Mouse (Mus musculus): ENCODE data around the gene Osbpl9. TPM values are rescaled to one million over a fixed set of nuclear protein-coding genes. Genes with fewer than 3 reads are reported as not detected.

Gene Osbpl9
- total and polyA plus RNA-seq, 3 experiments: 55.5 to 73.5 (median 59.2) TPM

DNA sequence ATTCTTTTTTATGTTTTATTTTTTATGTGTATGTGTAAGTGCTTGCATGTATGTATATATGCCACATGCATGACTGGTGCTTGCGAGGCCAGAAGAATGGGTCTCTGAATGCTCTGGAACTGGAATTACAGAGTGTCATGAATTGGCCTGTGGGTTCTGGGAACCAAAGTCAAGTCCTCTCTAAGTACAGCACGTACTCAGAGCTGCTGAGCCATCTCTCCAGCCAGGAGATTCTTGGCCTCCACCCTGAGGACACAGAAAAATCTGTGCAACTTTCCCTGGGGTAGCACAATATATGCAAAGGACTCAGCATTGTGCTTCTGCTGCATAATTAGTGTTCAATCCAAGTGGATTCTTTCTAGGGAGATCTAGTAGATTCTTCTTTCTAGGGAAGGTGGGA, 8.2 kb upstream of the Osbpl9 start:
- H3K4me1 ChIP-seq (ENCODE audit: control insufficient read depth in 1 of 2, insufficient read depth in 2 of 2): peaks cover 6% of the 10 kb centered on the region in 2 experiments; a peak in 3 of 4 replicates
- H3K4me3 ChIP-seq (replicated peaks in 1 of 3; ENCODE audit: low read depth in 2 of 3, low read length in 2 of 3, poor library complexity in 1 of 3): no peak overlapping the region
- no peaks in the 10 kb centered on the region for H3K9me3 ChIP-seq (replicated peaks; ENCODE audit: low read length)
- H3K27ac ChIP-seq (ENCODE audit: insufficient read depth, low read depth): no peak overlapping the region
- no peaks in the 10 kb centered on the region for H3K79me2 ChIP-seq (replicated peaks; ENCODE audit: control insufficient read depth, extremely low read depth, insufficient read depth, poor library complexity, severe bottlenecking)
- in situ Hi-C loops (cut with MboI; ENCODE audit: low pct_ligation_motif_present, low pct_unique_long_range_greater_than_20kb, low sequenced_read_pairs): no loop called here
- DNase-seq (ENCODE audit: extremely low read depth): no peak
- no peaks in the 10 kb centered on the region for H3K36me3 ChIP-seq (replicated peaks in 1 of 2; ENCODE audit: control insufficient read depth in 1 of 2, insufficient read depth in 1 of 2, low read length in 1 of 2)
- dilution Hi-C loops (cut with MboI; ENCODE audit: extremely low pct_ligation_motif_present, extremely low pct_unique_long_range_greater_than_20kb, low sequenced_read_pairs): no loop called here
- peaks cover 1% of the 10 kb centered on the region for H3K27me3 ChIP-seq (replicated peaks)
- no peak overlapping the region for H3K9ac ChIP-seq (ENCODE audit: insufficient read depth, low read depth)
- TF ChIP-seq MEF2A (IDR thresholded peaks at IDR 0.05; ENCODE audit: borderline replicate concordance, low read depth, low read length): no peak
- H3K4me2 ChIP-seq (ENCODE audit: insufficient read depth, low read depth, poor library complexity, severe bottlenecking): no peak overlapping the region

DNA sequence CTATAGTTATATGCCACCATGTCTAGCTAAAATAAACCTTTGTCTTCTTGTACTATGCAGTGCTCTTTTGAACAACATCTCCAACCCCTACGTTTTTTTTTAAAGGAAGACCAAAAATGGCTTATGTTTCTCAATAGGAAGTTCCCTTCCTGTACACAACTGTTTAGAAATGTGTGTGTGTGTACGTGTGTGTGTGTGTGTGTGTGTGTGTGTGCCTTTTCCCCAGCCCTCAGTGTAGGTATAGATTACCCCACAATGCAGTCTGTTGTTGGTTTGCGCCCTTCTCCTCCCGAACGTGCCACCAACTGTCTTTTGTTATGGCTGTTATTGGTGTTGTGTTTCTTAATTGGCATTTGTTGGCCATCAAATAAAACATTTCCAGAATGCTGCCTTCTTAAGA, 5.5 kb upstream of the Osbpl9 start:
- dilution Hi-C loops (cut with MboI; ENCODE audit: extremely low pct_ligation_motif_present, extremely low pct_unique_long_range_greater_than_20kb, low sequenced_read_pairs) (no loop called here), in situ Hi-C loops (cut with MboI; ENCODE audit: low pct_ligation_motif_present, low pct_unique_long_range_greater_than_20kb, low sequenced_read_pairs) (no loop called here)
- Histone ChIP-seq H3K9me3 (replicated peaks; ENCODE audit: low read length) (no peaks in the 10 kb centered on the region), H3K27me3 (replicated peaks) (peaks cover 1% of the 10 kb centered on the region), H3K9ac (ENCODE audit: insufficient read depth, low read depth) (no peak overlapping the region), H3K4me1 (ENCODE audit: control insufficient read depth in 1 of 2, insufficient read depth in 2 of 2) (peaks cover 0 to 6% of the 10 kb centered on the region in 2 experiments; a peak in 2 of 4 replicates), H3K36me3 (replicated peaks in 1 of 2; ENCODE audit: control insufficient read depth in 1 of 2, insufficient read depth in 1 of 2, low read length in 1 of 2) (no peaks in the 10 kb centered on the region), H3K27ac (ENCODE audit: insufficient read depth, low read depth) (no peak overlapping the region), H3K4me2 (ENCODE audit: insufficient read depth, low read depth, poor library complexity, severe bottlenecking) (no peak overlapping the region), H3K79me2 (replicated peaks; ENCODE audit: control insufficient read depth, extremely low read depth, insufficient read depth, poor library complexity, severe bottlenecking) (no peaks in the 10 kb centered on the region), H3K4me3 (replicated peaks in 1 of 3; ENCODE audit: low read depth in 2 of 3, low read length in 2 of 3, poor library complexity in 1 of 3) (no peak overlapping the region)
- TF ChIP-seq EP300 (IDR thresholded peaks at IDR 0.05; ENCODE audit: low read length) (no peak), TCF12 (IDR thresholded peaks at IDR 0.05; ENCODE audit: low read depth, low read length) (no peak), TBP (conservative IDR thresholded peaks at IDR 0.05; ENCODE audit: low read depth, low read length) (no peak), JUND (conservative IDR thresholded peaks at IDR 0.05; ENCODE audit: low read depth, low read length) (no peak)
- DNase-seq (ENCODE audit: extremely low read depth): no peak

DNA sequence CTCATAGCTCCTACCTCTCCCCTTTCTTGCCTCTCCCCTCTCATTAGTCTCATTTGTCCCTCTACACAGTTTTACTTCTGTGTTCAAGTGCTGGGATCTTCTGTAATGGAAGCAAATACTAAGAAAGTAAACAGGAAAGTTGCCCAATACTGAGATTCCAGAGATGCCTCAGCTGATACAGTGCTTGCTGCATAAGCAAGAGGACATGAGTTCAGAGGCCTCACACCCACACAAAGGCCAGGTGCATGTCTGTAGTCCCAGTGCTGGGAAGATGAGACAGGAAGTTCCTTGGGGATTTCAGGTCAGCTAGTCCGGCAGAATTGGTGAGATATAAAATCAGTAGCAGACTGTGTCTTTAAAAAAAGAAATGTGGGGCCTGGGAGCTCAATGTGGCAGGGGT, 2.3 kb upstream of the Osbpl9 start:
- H3K4me3 ChIP-seq (replicated peaks in 1 of 3; ENCODE audit: low read depth in 2 of 3, low read length in 2 of 3, poor library complexity in 1 of 3): no peak overlapping the region
- no peak overlapping the region for H3K4me2 ChIP-seq (ENCODE audit: insufficient read depth, low read depth, poor library complexity, severe bottlenecking)
- no peaks in the 10 kb centered on the region for H3K27me3 ChIP-seq (replicated peaks)
- dilution Hi-C loops (cut with MboI; ENCODE audit: extremely low pct_ligation_motif_present, extremely low pct_unique_long_range_greater_than_20kb, low sequenced_read_pairs): no loop called here
- H3K9ac ChIP-seq (ENCODE audit: insufficient read depth, low read depth): no peak overlapping the region
- TF ChIP-seq ELF1 (IDR thresholded peaks at IDR 0.05; ENCODE audit: low read depth, low read length) (no peak), ZNF384 (IDR thresholded peaks at IDR 0.05; ENCODE audit: low read depth, low read length) (no peak), USF2 (conservative IDR thresholded peaks at IDR 0.05; ENCODE audit: low read depth, low read length) (no peak)
- in situ Hi-C loops (cut with MboI; ENCODE audit: low pct_ligation_motif_present, low pct_unique_long_range_greater_than_20kb, low sequenced_read_pairs): no loop called here
- H3K9me3 ChIP-seq (replicated peaks; ENCODE audit: low read length): no peaks in the 10 kb centered on the region
- no peak overlapping the region for H3K27ac ChIP-seq (ENCODE audit: insufficient read depth, low read depth)
- H3K36me3 ChIP-seq (replicated peaks in 1 of 2; ENCODE audit: control insufficient read depth in 1 of 2, insufficient read depth in 1 of 2, low read length in 1 of 2): no peaks in the 10 kb centered on the region
- H3K79me2 ChIP-seq (replicated peaks; ENCODE audit: control insufficient read depth, extremely low read depth, insufficient read depth, poor library complexity, severe bottlenecking): no peaks in the 10 kb centered on the region
- DNase-seq (ENCODE audit: extremely low read depth): no peak
- H3K4me1 ChIP-seq (ENCODE audit: control insufficient read depth in 1 of 2, insufficient read depth in 2 of 2): peaks cover 0 to 9% of the 10 kb centered on the region in 2 experiments; a peak in 2 of 4 replicates

All from CH12.LX (cell line).